Mouse (Mus musculus) cerebellum, adult 18-20 months (tissue): ENCODE data around the gene Foxp1.

Experiments used
- DNase-seq, 2 experiments: peaks; one replicate each; pipeline ENCODE4 v3.0.0; 2021

Foxp1 gene

GRCm38 (mm10) chr6:99350566-99350965, 172.0 kb downstream of the Foxp1 start:
- DNase-seq, result no peak

- DNase-seq, result no peak
Measured at GRCm38 (mm10) chr6:99350156-99350555, 172.4 kb downstream of the Foxp1 start.

DNA sequence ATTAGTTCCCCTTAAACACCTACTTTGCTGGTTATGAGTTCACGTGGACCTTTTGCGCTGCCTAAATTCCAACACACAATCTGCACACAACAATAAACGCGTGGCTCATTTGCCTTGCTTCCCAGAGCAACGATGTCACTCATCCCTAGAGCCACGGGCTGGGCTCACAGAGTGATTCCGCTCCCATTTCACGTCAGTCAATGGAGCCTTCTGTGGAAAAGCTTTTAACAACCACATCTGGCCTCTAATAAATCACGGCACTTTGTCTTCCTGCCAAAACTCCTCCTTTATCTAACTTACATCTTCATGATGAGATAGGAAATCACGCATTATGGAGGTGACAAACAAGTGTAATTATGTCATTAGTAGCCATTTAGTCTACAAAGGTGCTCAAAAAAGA, 174.7 kb downstream of the Foxp1 start:
- DNase-seq, result no peak

- DNase-seq, result no peak
Measured at GRCm38 (mm10) chr6:99344966-99345365, 177.6 kb downstream of the Foxp1 start.

- DNase-seq, result no peak
Measured at GRCm38 (mm10) chr6:99344357-99344756, 178.2 kb downstream of the Foxp1 start.

GRCm38 (mm10) chr6:99343815-99344214, 178.7 kb downstream of the Foxp1 start:
- no peak for DNase-seq

DNA sequence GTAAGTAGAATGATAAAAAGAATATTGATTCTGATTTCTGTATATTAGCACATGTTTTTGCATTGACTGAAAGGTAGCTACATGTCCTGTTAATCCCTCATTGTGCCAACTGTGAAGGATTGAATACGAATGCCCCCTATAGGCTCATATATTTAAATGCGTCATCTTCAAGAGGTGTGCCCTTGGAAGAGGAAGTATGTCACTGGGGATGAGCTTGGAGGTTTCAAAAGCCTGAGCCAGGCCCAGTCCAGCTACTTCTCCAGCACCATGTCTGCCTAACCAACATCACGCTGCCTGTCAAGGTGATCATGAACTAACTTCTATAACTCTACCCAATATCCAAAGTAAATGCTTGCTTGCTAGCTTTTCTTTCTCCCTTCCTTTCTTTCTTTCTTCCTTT, 180.1 kb downstream of the Foxp1 start:
- DNase-seq, result no peak

DNA sequence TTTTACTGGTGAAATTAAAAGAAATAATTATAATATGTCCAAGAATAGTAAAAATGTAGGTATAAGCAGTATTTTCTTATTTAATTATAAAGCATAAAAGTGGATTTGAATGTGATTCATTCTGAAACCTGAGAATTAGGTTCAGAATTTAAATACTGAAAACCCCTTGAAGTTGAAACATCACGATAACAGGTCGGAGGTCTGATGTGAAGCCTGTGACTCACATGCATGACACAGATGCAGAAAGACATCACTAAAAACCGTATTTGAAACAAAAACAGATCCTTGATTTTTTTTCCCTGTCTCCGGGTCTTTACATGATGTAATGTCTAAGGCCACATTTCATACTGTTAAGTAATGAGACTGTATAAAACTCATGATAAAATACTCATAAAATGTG, 181.6 kb downstream of the Foxp1 start:
- DNase-seq, result no peak

DNA sequence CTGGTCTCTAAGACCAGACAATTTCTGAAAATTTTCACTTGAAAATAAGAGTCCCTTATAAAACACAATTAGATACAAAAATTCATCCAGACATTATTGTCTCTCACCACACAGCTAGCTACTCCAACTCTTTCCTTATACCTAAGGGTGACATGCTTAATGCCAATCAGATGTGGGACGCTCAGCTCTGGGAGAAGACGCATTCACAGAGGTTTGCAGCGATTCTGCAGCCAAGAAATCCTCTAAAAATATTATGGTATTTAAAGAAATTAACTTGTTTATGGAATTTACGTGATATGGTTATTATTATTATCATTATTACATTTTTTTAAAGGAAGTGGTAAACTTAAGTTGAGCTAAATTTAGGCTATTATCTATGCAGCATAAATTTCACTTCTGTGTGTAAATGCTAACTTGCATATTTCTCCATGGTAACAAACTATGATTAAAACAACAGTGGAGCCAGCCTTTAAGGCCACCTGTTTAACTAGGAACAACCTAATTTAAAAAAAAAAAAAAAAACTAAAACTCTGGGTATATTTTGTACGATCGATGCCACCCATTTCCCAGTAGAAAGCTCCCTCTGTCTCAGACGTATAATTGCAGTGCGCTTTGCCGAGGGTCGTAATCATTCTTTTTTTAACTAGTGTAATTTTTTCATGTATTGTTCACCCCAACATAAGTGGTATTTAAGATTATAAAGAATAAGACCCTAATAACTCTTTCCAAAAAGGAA, 182.4 kb downstream of the Foxp1 start:
- DNase-seq, result no peak

DNA sequence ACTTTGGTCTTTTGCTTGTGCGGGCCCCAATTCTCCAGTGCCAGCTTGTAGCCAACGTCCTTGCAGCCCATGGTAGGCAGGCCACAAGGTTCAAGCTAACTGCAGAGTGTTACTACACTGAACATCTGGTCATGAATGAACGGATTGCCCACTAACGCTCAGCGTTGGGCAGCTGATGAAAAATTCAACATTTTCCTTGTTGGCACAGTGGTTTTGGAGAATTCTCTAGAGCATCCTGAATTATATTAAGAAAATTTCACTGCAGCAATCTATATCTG, 183.2 kb downstream of the Foxp1 start:
- no peak for DNase-seq

DNA sequence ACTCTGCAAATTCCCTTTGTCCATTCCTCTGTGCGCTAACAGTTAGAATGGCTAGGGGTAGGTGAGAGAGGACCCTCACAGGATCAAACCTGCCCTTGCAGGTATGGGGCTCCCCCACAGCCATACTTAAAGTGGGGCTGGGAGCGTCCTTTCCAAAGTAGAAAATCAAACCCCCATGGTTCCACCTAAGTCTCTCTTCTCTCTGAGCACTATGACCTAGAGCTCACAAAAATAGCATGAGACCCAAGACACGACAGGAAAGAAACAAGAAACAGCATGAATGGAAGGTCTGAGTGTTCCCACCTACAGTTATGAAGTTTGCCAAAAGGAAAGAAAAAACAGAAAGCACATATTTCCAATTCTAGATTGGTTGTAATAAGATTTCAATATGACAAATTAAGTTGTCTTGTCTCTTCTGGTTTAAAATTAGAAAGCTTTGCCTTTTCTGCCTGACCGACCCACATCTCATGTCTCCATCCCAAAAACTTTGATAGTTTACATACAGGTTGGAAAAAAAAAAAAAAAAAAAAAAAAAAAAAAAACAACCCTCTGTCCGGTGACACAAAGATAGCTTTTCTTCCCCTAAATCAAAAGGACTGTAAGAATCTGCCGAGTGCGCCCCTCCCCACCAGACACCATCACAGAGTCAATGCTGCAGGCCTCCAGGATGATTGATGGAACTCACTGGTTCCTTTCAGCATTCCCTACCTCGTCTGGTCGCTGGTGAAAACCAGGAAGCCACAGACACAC, 183.8 kb downstream of the Foxp1 start:
- no peak for DNase-seq

DNA sequence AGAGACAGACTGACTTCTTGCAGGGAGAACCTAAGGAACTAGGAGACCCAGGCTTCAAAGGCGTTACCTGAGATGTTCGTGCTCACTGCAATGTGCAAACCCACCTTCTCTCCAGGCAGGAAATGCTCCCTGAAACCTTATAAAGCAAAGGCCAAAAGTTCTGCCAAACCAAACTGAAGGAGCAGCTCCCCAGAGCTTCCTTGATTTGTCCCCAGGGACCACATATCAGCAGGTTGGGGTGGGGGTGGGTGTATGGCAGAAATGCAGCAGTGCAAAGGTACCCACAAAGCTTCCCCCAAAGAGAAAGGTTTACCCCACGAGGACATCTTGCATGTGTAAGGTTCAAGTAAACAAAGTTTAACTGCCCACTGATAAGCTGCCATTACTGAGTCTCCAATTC, 184.3 kb downstream of the Foxp1 start:
- DNase-seq, result no peak

DNA sequence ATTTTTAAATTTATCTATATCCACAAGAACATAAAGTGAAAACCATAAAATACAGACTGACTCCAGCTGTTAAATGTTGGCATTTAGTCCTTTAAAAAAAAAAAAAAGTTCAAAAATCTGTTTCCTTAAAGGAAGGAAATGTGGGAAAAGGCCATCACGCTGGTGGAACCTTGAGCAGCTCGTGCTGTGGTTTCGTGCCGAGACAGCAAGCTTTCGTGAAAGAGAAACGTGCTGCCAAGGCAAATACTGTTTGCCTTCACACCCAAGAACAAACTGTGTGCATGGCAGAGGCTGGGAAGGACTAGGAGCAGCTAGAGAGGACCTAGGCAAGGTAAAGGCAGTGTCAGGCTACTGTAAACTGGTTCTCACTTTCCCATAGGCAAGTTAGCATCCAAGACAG, 184.9 kb downstream of the Foxp1 start:
- no peak for DNase-seq

DNA sequence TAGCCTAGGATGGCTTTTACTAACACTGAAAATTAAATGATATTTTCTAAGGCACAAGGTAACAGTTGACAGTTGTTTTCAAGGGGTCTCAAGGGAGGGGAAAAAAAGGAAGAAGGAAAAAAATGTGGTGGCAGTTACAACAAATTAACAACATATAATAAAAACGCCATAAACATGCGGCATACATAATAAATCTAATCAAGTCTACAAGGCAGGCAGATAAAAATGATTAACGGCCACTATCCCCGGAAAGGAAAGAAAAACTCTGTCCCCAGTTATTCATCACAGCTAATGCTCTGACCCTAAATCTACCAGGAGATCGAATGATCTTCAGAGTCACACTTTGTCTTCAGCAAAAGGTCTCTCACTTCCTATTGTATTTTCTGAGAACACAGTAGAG, 186.3 kb downstream of the Foxp1 start:
- no peak for DNase-seq

DNA sequence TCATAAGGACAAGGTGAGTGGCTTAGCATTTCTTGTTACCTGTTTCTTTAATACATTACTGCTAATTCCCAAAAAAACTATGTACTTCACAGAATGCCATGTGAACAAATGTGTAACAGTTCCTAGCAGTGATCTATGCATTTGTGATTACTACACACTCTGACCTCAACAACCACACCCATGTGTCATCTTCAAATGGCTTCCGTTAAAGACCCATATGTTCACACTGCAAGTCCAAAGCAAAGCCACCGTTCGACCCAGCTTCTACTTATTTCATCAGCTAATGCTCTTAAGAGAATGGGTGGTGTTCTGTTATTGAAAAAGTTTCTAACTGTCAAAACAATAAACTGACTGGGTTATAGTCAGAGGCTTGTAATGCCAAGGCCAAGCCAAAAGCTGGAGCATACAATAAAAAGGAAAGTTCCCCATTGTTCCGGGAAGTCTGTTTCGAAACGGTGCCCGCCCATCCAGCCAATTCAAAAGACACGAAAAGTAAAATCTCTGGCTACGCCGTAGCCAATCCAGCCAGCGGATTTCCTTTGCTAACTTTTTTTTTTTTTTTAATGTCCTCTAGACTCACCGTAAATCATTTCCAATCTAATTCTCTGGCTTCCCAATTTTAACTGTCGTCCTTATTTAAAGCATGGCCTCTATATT, 187.2 kb downstream of the Foxp1 start:
- DNase-seq, result no peak

DNA sequence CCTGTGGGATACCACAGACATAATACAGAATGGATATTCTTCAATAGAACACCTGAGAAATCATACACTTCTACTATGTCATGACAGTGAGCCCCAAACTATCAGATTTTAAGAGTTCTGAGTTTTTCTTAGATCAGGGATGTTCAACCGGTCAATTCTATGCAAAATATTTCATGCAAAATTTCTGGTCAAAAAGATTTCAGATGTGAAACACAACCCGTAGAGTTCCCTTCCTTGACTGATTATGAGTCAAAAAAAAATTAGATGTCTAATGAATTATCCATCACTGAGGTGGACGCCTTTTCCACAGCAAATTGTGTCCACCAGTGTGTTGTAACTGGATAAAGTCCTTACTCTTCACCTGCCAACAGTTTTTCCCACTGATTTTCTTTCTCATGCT, 188.3 kb downstream of the Foxp1 start:
- DNase-seq, result no peak

- DNase-seq, result no peak
Measured at GRCm38 (mm10) chr6:99333127-99333526, 189.4 kb downstream of the Foxp1 start.

GRCm38 (mm10) chr6:99330169-99330568, 192.4 kb downstream of the Foxp1 start:
- DNase-seq, result no peak

DNA sequence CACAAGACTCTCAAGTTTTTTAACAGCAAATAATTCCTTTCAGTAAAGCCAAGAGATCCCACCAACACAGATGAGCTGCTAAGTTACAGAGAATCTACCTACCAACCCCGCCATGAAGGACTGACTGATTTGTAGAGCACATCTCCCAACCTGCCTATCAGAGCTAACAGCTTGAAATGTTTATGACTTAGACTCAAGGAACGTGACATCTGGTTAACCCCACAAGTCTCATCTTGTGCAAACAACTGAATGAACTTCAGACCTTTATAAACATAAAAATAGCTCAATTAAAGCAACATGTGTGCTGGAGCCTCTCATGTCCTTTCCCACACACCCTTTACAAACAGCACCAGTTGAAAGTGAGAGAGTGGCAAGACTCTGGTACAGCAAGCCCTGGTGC, 193.9 kb downstream of the Foxp1 start:
- no peak for DNase-seq

DNA sequence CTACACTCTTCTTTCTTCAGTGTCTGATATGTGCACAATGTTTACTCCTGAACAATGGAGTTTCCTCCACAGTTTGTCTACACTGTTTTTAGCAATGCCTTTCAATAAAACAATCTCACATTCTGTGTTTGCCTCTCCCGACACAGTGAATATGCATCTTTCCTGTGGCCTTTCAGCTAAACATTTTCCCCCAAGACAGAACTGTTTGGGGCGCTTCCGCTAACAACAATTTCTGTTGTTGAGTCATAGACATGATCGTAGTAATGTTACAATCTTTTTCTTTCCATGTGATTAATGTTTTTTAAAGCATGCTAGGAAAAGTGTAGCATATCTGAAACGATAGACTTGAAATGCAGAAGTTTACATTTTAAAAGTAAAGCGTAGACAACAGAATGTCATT, 194.4 kb downstream of the Foxp1 start:
- DNase-seq, result no peak

- DNase-seq, result peak; percentile 9 to 14
Measured at GRCm38 (mm10) chr6:99327721-99328120, 194.8 kb downstream of the Foxp1 start.

DNA sequence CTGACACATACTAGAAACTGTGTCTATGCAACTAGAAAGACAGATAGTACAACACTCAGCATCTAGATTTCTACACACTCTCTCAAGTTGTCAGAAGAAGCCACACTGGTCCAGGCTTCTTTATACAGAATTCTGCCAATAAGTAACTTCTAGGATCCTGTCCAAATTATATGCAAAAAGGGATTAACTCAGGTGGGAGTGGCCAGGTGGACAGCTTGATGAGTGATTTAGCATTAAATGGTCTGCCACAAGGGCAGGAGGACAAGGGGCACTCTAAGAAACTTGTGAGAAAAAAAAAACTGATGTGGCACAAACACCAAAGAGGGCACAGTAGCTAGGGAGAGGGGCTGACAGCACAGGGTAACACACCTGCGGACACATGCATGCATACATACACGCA, 196.6 kb downstream of the Foxp1 start:
- DNase-seq, result no peak

DNA sequence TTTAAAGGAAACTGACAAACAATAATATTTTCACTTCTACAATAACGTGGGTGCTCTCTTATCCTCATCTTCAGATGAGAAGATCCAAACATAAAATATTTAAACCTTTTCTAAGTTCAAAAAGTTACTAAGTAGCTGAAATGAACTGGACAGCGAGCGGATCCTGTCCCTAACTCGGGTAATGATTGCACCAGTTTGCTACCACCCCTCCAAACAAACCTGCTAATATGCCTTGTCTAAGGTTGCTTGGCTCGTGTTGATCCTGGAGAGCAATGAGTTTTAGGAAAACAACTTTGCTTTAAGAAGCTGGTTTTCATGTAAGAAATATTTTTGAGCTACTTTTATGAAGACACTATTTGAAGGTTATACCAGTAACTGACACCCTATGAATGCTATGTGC, 197.1 kb downstream of the Foxp1 start:
- DNase-seq, result no peak

- DNase-seq, result no peak
Measured at GRCm38 (mm10) chr6:99322132-99322904, 200.2 kb downstream of the Foxp1 start.
